Mouse (Mus musculus): ENCODE results near the gene Stac2. TPM values are rescaled to one million over a fixed set of nuclear protein-coding genes. Genes with fewer than 3 reads are reported as not detected.

Gene Stac2
- polyA plus RNA-seq, 1 experiment from 2014 or later = 0.59 TPM

DNA sequence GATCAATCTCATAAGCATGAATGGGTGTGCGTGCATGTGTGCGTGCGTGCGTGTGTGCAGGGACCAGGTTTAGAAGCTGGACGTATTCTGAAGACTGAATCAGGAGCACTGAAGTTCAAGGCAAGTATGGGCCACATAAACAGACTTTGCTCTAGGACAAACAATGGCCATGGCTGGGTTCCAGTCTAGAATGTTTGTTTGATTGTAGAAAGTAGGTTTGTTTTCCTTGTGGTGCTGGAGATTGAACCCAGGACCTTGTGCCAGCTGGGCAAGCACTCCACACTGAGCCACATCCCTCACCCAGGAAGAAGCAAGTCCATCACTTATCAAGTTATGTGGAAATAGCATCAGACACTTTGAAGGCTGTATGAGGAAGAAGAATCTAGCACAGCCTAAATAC is 37.1 kb downstream of the Stac2 start:
- 90% methylated on average over 5 of the region's 5 CpGs for WGBS
- no peaks in the 10 kb centered on the region for H3K9me3 ChIP-seq (ENCODE audit: control insufficient read depth, low read length)
- H3K36me3 ChIP-seq (ENCODE audit: control insufficient read depth, insufficient read depth, low read length) = peaks cover 6% of the 10 kb centered on the region; the same call in 1 of the 2 replicates
- no peak overlapping the region for H3K27ac ChIP-seq (replicated peaks in 1 of 2; ENCODE audit: control insufficient read depth in 1 of 2, insufficient read depth in 1 of 2, low read depth in 2 of 2, low read length in 2 of 2)
- 0 out of 2 replicates have a peak, but pooled peaks cover 12% of the 10 kb centered on the region for H3K27me3 ChIP-seq (ENCODE audit: control insufficient read depth, insufficient read depth, low read length)
- no peak overlapping the region for H3K4me2 ChIP-seq (ENCODE audit: low read length)
- H3K9ac ChIP-seq (ENCODE audit: low read length) = no peak overlapping the region
- ATAC-seq (ENCODE audit: insufficient number of reproducible peaks, insufficient read depth, low FRiP score, low read depth) = no peak
- peaks cover 2 to 10% of the 10 kb centered on the region in 2 experiments; a peak in 3 of 4 replicates for H3K4me1 ChIP-seq (ENCODE audit: control insufficient read depth in 2 of 2, insufficient read depth in 2 of 2, low read length in 2 of 2)
- H3K4me3 ChIP-seq (ENCODE audit: control insufficient read depth in 1 of 2, insufficient read depth in 1 of 2, low read depth in 1 of 2, low read length in 2 of 2) = no peak overlapping the region

DNA sequence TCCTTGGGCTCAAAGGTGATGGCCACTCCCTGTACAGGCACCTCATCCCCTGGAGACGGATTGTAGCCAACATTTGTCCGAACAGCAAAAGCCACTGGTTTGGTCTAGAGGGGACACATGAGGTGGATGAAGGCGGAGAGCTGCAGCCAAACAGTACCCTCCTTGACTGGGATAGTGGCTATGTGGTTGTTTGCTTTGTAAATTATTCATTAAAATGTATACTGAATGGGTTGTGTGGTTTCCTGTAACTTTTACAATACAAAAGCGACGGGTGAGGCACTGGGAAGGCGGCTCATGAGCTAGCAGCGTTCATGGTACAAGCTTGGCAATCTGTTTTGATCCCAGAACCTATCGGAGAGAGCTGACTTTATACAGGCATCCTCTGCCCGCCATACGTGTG is 40.4 kb downstream of the Stac2 start:
- no peak overlapping the region for H3K9ac ChIP-seq (ENCODE audit: low read length)
- H3K9me3 ChIP-seq (ENCODE audit: control insufficient read depth, low read length) = no peaks in the 10 kb centered on the region
- ATAC-seq (ENCODE audit: insufficient number of reproducible peaks, insufficient read depth, low FRiP score, low read depth) = no peak
- H3K4me3 ChIP-seq (ENCODE audit: control insufficient read depth in 1 of 2, insufficient read depth in 1 of 2, low read depth in 1 of 2, low read length in 2 of 2) = no peak overlapping the region
- H3K27me3 ChIP-seq (ENCODE audit: control insufficient read depth, insufficient read depth, low read length) = 0 out of 2 replicates have a peak, but pooled peaks cover 12% of the 10 kb centered on the region
- no peak overlapping the region for H3K27ac ChIP-seq (replicated peaks in 1 of 2; ENCODE audit: control insufficient read depth in 1 of 2, insufficient read depth in 1 of 2, low read depth in 2 of 2, low read length in 2 of 2)
- no peaks in the 10 kb centered on the region for H3K4me1 ChIP-seq (ENCODE audit: control insufficient read depth in 2 of 2, insufficient read depth in 2 of 2, low read length in 2 of 2)
- no peak overlapping the region for H3K4me2 ChIP-seq (ENCODE audit: low read length)
- peaks cover 13% of the 10 kb centered on the region for H3K36me3 ChIP-seq (ENCODE audit: control insufficient read depth, insufficient read depth, low read length)
- 78% methylated on average over 10 of the region's 10 CpGs for WGBS

DNA sequence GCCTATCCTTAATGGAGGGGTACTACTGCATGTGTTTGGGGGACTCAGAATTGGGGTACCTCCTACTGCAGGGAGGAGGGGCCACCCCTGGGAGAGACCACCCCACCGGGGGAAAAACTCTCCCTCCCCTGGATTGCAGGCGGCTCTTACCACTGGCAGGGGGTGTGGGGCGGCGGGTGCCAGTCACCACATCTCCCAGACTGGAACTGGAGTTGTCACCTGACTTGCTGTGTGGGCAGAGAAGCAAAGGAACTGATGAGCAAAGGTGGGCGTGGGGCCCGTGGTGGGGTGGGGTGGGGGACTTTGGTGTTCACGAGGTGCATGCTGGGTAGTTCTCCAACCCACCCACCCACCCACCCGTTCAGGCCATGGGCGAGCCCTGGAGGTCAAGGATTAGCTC is 41.5 kb downstream of the Stac2 start:
- H3K27me3 ChIP-seq (ENCODE audit: control insufficient read depth, insufficient read depth, low read length) = 0 out of 2 replicates have a peak, but pooled peaks cover 12% of the 10 kb centered on the region
- H3K36me3 ChIP-seq (ENCODE audit: control insufficient read depth, insufficient read depth, low read length) = peaks cover 13% of the 10 kb centered on the region
- ATAC-seq (ENCODE audit: insufficient number of reproducible peaks, insufficient read depth, low FRiP score, low read depth) = no peak
- H3K27ac ChIP-seq (replicated peaks in 1 of 2; ENCODE audit: control insufficient read depth in 1 of 2, insufficient read depth in 1 of 2, low read depth in 2 of 2, low read length in 2 of 2) = no peak overlapping the region
- WGBS = 55% methylated on average over 9 of the region's 9 CpGs
- H3K9ac ChIP-seq (ENCODE audit: low read length) = no peak overlapping the region
- H3K9me3 ChIP-seq (ENCODE audit: control insufficient read depth, low read length) = no peaks in the 10 kb centered on the region
- H3K4me2 ChIP-seq (ENCODE audit: low read length) = no peak overlapping the region
- H3K4me3 ChIP-seq (ENCODE audit: control insufficient read depth in 1 of 2, insufficient read depth in 1 of 2, low read depth in 1 of 2, low read length in 2 of 2) = no peak overlapping the region
- H3K4me1 ChIP-seq (ENCODE audit: control insufficient read depth in 2 of 2, insufficient read depth in 2 of 2, low read length in 2 of 2) = no peaks in the 10 kb centered on the region

DNA sequence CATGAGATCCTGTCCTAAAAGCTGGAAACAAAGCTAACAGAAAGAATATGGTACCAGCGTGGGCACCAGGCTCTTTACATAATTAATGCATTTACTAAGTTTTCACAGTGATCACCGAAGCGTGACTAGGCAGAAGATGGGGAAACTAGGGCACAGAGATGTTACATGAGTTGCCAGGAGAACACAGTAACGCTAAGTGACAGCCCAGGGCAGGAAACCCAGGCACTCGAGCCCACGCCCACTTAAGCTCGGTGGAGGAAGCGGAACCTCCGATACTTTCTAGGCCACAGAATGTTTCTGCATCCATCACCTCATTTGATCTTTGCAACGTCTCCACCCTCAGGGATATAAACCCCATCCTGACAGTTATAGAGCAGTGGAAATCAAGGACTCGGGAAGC is 45.2 kb downstream of the Stac2 start:
- WGBS = 77% methylated on average over 11 of the region's 11 CpGs
- no peak overlapping the region for H3K27ac ChIP-seq (replicated peaks in 1 of 2; ENCODE audit: control insufficient read depth in 1 of 2, insufficient read depth in 1 of 2, low read depth in 2 of 2, low read length in 2 of 2)
- peaks cover 12% of the 10 kb centered on the region; the same call in 1 of the 2 replicates for H3K27me3 ChIP-seq (ENCODE audit: control insufficient read depth, insufficient read depth, low read length)
- H3K4me1 ChIP-seq (ENCODE audit: control insufficient read depth in 2 of 2, insufficient read depth in 2 of 2, low read length in 2 of 2) = peaks cover 9 to 10% of the 10 kb centered on the region in 2 experiments
- peaks cover 6% of the 10 kb centered on the region; the same call in 1 of the 2 replicates for H3K36me3 ChIP-seq (ENCODE audit: control insufficient read depth, insufficient read depth, low read length)
- H3K4me3 ChIP-seq (ENCODE audit: control insufficient read depth in 1 of 2, insufficient read depth in 1 of 2, low read depth in 1 of 2, low read length in 2 of 2) = no peak overlapping the region
- no peak overlapping the region for H3K4me2 ChIP-seq (ENCODE audit: low read length)
- H3K9ac ChIP-seq (ENCODE audit: low read length) = no peak overlapping the region
- no peaks in the 10 kb centered on the region for H3K9me3 ChIP-seq (ENCODE audit: control insufficient read depth, low read length)
- no peak for ATAC-seq (ENCODE audit: insufficient number of reproducible peaks, insufficient read depth, low FRiP score, low read depth)

DNA sequence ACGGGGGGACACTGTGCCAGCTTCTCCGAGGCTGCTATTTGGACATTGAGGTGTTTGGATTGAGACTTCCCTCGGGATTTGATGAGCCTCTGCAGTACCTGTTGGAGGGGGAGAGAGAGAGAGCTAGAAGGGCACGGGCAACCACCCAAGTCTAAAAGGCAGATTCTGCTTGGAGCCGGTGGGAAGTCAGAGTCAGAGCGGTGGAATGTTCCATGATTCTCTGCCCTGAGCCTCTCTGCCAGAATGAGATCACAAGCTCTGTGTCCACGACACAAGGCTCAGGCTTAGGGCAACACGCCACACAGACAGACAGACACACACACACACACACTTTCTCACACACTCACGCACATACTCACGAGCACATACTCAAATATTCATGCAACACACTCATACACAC is 47.6 kb downstream of the Stac2 start:
- ATAC-seq (ENCODE audit: insufficient number of reproducible peaks, insufficient read depth, low FRiP score, low read depth) = no peak
- H3K9ac ChIP-seq (ENCODE audit: low read length) = no peak overlapping the region
- peaks cover 6% of the 10 kb centered on the region; the same call in 1 of the 2 replicates for H3K36me3 ChIP-seq (ENCODE audit: control insufficient read depth, insufficient read depth, low read length)
- H3K4me1 ChIP-seq (ENCODE audit: control insufficient read depth in 2 of 2, insufficient read depth in 2 of 2, low read length in 2 of 2) = peaks cover 11 to 18% of the 10 kb centered on the region in 2 experiments
- H3K27me3 ChIP-seq (ENCODE audit: control insufficient read depth, insufficient read depth, low read length) = peaks cover 23% of the 10 kb centered on the region
- no peak overlapping the region for H3K4me3 ChIP-seq (ENCODE audit: control insufficient read depth in 1 of 2, insufficient read depth in 1 of 2, low read depth in 1 of 2, low read length in 2 of 2)
- H3K9me3 ChIP-seq (ENCODE audit: control insufficient read depth, low read length) = no peaks in the 10 kb centered on the region
- 0 out of 4 replicates have a peak overlapping the region, but pooled peaks of 1 of the 2 experiments have one; percentile 37 for H3K27ac ChIP-seq (replicated peaks in 1 of 2; ENCODE audit: control insufficient read depth in 1 of 2, insufficient read depth in 1 of 2, low read depth in 2 of 2, low read length in 2 of 2)
- 70% methylated on average over 10 of the region's 10 CpGs for WGBS
- no peak overlapping the region for H3K4me2 ChIP-seq (ENCODE audit: low read length)

DNA sequence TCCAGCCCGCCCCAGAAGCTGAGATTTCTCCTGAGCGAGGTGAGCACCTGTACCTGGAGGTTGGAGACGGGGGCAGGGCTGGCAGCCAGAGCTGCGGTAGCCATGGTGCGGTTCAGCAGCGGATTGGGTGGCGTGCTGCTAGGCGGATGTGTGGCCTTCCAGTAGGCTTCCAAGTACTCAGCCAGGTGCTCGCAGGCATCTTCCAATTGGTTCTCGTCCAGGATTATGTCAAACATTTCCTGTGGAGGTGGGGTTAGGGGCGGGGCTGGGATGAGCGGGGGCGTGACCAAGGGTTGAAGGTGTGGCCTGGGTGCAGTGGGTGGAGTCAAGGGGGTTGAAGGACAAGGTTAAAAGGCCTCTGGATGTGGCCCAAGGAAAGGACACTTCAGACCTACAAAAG is 48.2 kb downstream of the Stac2 start:
- Histone ChIP-seq H3K9ac (ENCODE audit: low read length) (no peak overlapping the region), H3K36me3 (ENCODE audit: control insufficient read depth, insufficient read depth, low read length) (peaks cover 6% of the 10 kb centered on the region; the same call in 1 of the 2 replicates), H3K27ac (replicated peaks in 1 of 2; ENCODE audit: control insufficient read depth in 1 of 2, insufficient read depth in 1 of 2, low read depth in 2 of 2, low read length in 2 of 2) (no peak overlapping the region), H3K4me2 (ENCODE audit: low read length) (no peak overlapping the region), H3K27me3 (ENCODE audit: control insufficient read depth, insufficient read depth, low read length) (peaks cover 29% of the 10 kb centered on the region), H3K4me3 (ENCODE audit: control insufficient read depth in 1 of 2, insufficient read depth in 1 of 2, low read depth in 1 of 2, low read length in 2 of 2) (no peak overlapping the region), H3K4me1 (ENCODE audit: control insufficient read depth in 2 of 2, insufficient read depth in 2 of 2, low read length in 2 of 2) (peaks cover 11 to 18% of the 10 kb centered on the region in 2 experiments), H3K9me3 (ENCODE audit: control insufficient read depth, low read length) (no peaks in the 10 kb centered on the region)
- 54% methylated on average over 13 of the region's 13 CpGs for WGBS
- no peak for ATAC-seq (ENCODE audit: insufficient number of reproducible peaks, insufficient read depth, low FRiP score, low read depth)

DNA sequence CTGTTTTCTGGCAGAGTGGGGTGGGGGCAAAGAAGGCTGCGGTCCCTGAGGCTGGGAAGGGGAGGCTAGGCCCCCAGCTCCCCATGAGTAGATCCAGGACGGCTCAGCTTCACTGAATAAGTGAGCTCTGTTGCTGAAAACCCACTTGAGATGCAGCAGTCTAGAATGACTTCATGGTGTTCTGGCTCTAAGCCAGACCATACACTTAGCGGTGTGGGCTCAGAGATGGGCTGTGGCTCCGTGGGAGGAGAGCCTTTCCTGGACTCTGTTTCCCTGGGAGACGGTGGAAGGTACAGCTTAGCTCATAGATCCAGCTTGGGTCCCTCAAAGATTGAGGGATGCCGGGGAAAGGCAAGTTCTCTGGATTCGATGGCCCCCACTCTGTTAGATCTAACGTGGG is 49.1 kb downstream of the Stac2 start:
- no peak for ATAC-seq (ENCODE audit: insufficient number of reproducible peaks, insufficient read depth, low FRiP score, low read depth)
- Histone ChIP-seq H3K4me2 (ENCODE audit: low read length) (no peak overlapping the region), H3K9me3 (ENCODE audit: control insufficient read depth, low read length) (no peaks in the 10 kb centered on the region), H3K9ac (ENCODE audit: low read length) (no peak overlapping the region), H3K4me3 (ENCODE audit: control insufficient read depth in 1 of 2, insufficient read depth in 1 of 2, low read depth in 1 of 2, low read length in 2 of 2) (no peak overlapping the region), H3K4me1 (ENCODE audit: control insufficient read depth in 2 of 2, insufficient read depth in 2 of 2, low read length in 2 of 2) (peaks cover 11 to 18% of the 10 kb centered on the region in 2 experiments), H3K27me3 (ENCODE audit: control insufficient read depth, insufficient read depth, low read length) (peaks cover 35% of the 10 kb centered on the region), H3K27ac (replicated peaks in 1 of 2; ENCODE audit: control insufficient read depth in 1 of 2, insufficient read depth in 1 of 2, low read depth in 2 of 2, low read length in 2 of 2) (no peak overlapping the region), H3K36me3 (ENCODE audit: control insufficient read depth, insufficient read depth, low read length) (0 out of 2 replicates have a peak, but pooled peaks cover 3% of the 10 kb centered on the region)
- 44% methylated on average over 8 of the region's 8 CpGs for WGBS

DNA sequence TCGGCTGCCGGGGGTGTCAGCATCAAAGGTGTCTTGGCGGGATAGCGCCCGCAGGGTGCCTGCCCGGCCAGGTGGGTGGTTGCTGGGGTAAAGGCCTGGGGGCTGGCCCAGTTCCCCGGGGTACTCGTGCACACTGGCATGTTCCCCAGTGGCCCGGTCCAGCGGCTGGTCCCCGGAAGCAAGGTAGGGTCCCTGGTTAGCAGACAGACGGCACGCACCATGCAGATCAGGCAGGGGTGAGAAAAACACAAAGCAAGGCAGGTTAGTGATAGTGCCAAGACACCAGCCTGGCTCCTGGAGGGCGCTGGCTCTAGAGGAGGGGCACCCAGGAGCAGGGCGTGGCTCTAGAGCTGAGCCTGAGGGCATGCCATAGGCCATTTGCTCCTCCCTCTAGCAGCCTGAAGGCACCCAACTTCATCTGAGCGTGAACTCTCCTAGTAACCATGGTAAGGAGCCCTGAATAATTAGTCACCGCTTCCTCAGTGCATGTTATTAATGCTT is 50.0 kb downstream of the Stac2 start:
- ATAC-seq (ENCODE audit: insufficient number of reproducible peaks, insufficient read depth, low FRiP score, low read depth) = no peak
- peaks cover 35% of the 10 kb centered on the region for H3K27me3 ChIP-seq (ENCODE audit: control insufficient read depth, insufficient read depth, low read length)
- H3K36me3 ChIP-seq (ENCODE audit: control insufficient read depth, insufficient read depth, low read length) = no peaks in the 10 kb centered on the region
- WGBS = 34% methylated on average over 17 of the region's 17 CpGs
- H3K4me1 ChIP-seq (ENCODE audit: control insufficient read depth in 2 of 2, insufficient read depth in 2 of 2, low read length in 2 of 2) = peaks cover 11 to 18% of the 10 kb centered on the region in 2 experiments
- H3K4me3 ChIP-seq (ENCODE audit: control insufficient read depth in 1 of 2, insufficient read depth in 1 of 2, low read depth in 1 of 2, low read length in 2 of 2) = peak overlapping the region; percentile 26; a peak in 2 of 4 replicates
- peak overlapping the region; percentile 39; the same call in 1 of the 2 replicates for H3K9ac ChIP-seq (ENCODE audit: low read length)
- H3K4me2 ChIP-seq (ENCODE audit: low read length) = peak overlapping the region; percentile 54
- H3K9me3 ChIP-seq (ENCODE audit: control insufficient read depth, low read length) = no peaks in the 10 kb centered on the region
- H3K27ac ChIP-seq (replicated peaks in 1 of 2; ENCODE audit: control insufficient read depth in 1 of 2, insufficient read depth in 1 of 2, low read depth in 2 of 2, low read length in 2 of 2) = no peak overlapping the region

Data from heart, embryonic 14.5 days (tissue).